Mouse (Mus musculus): ENCODE measurements around the gene Rev3l. TPM values are rescaled to one million over a fixed set of nuclear protein-coding genes. Genes with fewer than 3 reads are reported as not detected.
A peak's percentile ranks its signal among the peaks of the same experiment; 100 is the strongest.

The Rev3l gene
- 10 to 100 TPM; 20.9 to 23.8 TPM for total RNA-seq (2021)
- long read RNA-seq, experiment 1, partial matches to known transcripts: 1 of 1 reads
- long read RNA-seq, experiment 1, other reads (novel, unspliced or antisense): 0 of 1 reads
- long read RNA-seq, experiment 2, partial matches to known transcripts: 1 of 1 reads
- long read RNA-seq, experiment 2, other reads (novel, unspliced or antisense): 0 of 1 reads

DNA sequence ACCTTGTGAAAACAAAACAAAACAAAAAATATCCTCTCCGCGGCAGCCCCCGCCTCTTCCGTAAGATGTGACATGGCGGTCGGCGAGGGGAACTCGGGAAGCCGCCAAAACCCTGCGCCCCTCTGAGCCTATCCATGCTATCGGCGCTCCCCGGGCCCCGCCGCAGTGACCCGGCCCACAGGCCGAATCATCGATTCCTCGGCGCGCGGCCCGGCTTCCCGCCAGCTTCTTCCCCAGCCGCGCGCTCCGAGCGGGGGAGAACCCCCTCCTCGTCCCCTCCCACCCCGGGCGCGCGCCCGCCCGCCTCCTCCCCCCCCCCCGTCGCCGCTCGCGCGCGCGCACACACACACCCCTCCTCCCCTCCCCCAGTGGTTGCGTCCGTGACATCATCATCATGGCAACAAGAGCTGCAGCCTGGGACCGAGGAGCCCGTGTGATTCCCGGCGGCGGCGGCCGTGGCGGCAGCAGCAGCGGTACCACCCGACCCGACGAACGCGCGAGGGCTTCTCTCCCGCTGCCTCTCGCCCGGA, at the start of gene Rev3l:
Gene Rev3l, plus strand, starts transcription at position 383 of the 530 bp plus-strand sequence.
- DNase-seq: peak; percentile 93 to 94
- intact Hi-C loops (cut with DNase I): loop anchor here (5.0 kb wide), 3 partner anchors 120 to 560 kb away; partner anchors contain the start of gene Traf3ip2

DNA sequence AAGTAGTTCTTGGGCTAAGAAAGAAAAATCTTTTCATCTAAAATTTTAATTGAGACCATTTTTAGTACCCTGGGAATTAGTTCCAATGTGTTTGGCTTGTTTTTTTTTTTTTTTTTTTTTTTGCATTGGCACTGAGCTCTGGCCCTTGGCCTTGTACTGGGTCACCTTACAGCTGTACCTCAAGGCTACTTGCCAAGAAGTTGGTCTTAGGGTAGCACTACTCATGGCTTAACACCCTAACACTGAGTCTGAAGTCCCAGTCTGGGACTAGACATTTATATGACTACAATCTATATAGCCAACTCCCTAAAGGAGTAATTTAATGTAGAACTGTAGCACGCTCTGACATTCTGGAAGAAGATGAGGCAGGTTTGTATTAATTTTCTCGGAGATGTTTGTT, 49.4 kb upstream of the Rev3l start:
- no peak for DNase-seq

GRCm38 (mm10) chr10:39683481-39683880, 48.4 kb upstream of the Rev3l start:
- no peak for DNase-seq
- intact Hi-C loops (cut with DNase I): no loop called here

More for the DNA sequence above, 49.4 kb upstream of the Rev3l start:
- intact Hi-C loops (cut with DNase I): no loop called here

DNA sequence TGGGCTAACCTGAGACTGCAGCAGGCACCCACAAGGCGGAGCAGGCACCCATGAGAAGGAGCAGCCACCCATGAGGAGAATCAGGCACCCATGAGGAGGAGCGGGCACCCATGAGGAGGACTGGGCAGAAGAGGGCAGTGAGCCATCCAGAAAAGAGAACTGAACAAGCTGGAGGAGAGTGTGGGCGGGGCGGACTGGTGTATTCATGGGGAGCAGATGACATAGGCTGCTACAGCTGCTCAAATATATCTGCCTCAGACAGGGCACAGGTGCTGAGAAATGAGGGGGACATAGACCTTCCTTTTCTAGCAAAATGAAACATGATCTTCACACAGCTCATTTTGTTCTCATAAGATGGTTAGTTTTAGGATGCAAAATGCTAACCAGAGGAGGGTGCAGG, 45.1 kb upstream of the Rev3l start:
- intact Hi-C loops (cut with DNase I): no loop called here
- no peak for DNase-seq

- DNase-seq: no peak
- intact Hi-C loops (cut with DNase I): no loop called here
Measured at GRCm38 (mm10) chr10:39687851-39688250, 44.1 kb upstream of the Rev3l start.

DNA sequence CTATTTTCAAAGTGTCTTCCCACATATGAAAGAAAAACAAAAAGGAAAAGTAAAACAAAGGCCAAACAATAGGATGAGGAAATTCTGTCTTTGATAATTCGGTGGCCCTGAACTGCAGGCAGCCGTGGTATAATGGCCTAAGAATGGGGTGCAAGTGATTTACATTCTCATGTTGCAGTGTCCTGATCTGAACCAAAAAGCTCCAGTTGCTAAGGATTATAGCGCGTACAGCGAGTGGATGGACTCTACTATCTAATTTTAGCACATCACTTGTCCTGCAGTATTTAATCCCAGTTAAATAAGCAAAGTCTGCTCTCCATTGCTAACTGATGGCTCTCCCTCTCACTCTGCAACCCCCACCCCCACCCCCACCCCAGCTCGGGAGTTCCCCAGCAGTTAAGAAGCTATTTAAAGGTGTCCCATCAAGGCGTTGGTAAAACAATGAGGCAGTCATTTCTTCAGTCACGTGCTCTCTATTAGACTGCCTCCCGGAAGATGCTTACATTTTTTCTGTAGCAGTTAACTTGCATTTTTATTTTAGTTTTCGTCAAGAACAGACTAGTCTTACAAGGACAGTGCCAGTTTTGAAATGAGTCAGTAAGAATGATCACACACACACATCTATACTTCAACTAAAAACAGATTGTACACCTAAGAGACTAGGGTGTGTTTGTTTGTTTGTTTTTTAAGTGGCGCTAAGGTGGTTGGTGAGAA, 40.4 kb upstream of the Rev3l start:
- intact Hi-C loops (cut with DNase I): no loop called here
- no peak for DNase-seq

DNA sequence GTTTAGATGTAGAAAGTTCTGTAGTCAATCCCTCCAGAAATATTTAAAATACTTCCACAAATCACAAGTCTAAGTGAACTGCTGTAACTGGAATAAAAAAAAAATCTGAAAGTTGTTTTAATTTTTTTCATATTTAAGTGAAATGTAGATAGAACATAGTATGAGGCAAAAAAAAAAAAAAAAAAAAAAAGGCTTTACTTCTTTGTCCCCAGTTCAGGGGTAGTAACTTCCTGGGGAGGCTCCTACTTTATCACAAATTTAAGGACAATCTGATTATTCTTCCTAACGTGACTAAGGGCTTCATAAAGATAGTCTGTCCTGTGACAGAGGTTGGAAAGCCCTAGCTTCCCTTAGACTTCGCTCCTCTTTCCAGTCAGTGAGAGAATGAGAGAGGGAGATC, 39.8 kb upstream of the Rev3l start:
- intact Hi-C loops (cut with DNase I): no loop called here

GRCm38 (mm10) chr10:39707717-39708510, 24.0 kb upstream of the Rev3l start:
- intact Hi-C loops (cut with DNase I): no loop called here
- no peak for DNase-seq

More for the DNA sequence above, 39.8 kb upstream of the Rev3l start:
- no peak for DNase-seq

DNA sequence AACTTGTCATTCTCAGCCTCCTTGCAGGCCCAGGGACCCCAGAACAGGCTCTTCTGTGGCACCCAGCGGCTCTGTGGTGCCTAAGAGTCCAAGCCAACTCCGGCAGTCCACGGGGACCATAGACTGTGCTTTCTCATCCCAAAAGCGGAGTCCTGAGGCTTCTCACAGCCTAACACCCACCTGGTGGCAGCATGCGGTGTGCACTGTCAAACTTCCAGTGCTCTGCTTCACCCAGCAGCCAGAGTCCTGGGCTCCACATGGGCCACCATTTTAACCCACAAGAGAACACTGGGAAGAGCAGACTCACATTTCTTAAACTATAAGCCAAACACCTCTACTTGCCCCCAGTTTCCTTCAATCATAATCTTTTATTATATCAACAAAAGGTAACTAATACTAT, 15.0 kb upstream of the Rev3l start:
- intact Hi-C loops (cut with DNase I): no loop called here
- no peak for DNase-seq

GRCm38 (mm10) chr10:39730976-39731735, 762 bp upstream of the Rev3l start:
- DNase-seq: peak; percentile 95 to 96
- intact Hi-C loops (cut with DNase I): loop anchor here (5.0 kb wide), 3 partner anchors 119 to 559 kb away; partner anchors contain the start of gene Traf3ip2

DNA sequence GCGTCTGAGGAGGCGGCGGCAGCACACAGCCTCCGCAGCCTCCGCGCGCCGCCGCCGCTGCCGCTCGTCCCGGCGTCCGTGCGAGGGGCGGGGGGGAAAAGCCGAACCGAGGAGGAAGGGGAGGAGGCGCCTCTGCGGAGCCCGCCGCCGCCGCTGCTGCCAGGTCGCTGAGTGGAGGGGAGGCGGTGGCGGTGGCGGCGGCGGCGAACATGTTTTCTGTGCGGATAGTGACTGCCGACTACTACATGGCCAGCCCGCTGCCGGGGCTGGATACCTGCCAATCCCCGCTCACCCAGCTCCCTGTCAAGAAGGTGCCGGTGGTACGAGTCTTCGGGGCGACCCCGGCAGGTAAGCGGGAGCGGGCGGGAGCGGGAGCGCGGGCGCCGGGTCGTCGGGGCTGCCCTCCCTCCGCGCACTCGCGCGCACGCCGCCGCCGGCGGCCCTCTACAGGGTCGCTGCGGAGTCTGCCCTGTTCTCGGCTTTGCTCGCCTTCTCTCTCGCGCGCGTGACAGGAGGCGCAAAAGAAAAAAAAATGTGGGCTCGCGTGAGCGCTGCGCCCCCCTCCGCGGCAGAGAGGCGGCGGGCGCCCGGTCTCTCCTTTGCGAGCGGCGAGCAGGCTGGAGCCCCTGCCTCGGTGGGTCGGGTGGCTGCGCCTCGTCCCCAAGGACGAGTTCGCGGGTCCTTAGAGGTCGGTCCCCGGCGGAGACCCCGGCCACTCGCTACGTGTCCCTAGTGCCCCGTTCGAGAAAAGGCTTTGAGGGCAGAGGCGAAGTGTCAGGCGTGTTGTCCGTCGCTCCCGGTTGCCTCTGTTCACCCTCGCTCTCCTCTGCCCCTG, 565 bp downstream of the Rev3l start:
- peak; percentile 78 to 83 for DNase-seq
- intact Hi-C loops (cut with DNase I): loop anchor here (5.0 kb wide), 3 partner anchors 120 to 560 kb away; partner anchors contain the start of gene Traf3ip2

DNA sequence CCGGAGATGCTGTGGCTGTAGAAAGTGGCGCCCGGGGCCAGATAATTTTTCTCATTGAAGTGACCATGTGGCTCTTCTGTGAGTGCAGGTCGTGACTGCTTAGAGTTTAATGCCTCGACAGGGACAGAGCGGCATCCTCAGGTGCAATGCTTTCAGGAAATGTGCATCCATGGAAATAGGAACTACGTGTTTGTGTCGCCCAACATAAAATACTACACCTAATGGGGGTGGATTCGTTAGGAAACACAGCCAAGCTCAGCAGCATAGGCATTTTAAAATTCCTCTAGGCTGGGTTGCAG, 1.1 kb downstream of the Rev3l start:
- no peak for DNase-seq
- intact Hi-C loops (cut with DNase I): loop anchor here (5.0 kb wide), 3 partner anchors 121 to 561 kb away; partner anchors contain the start of gene Traf3ip2

DNA sequence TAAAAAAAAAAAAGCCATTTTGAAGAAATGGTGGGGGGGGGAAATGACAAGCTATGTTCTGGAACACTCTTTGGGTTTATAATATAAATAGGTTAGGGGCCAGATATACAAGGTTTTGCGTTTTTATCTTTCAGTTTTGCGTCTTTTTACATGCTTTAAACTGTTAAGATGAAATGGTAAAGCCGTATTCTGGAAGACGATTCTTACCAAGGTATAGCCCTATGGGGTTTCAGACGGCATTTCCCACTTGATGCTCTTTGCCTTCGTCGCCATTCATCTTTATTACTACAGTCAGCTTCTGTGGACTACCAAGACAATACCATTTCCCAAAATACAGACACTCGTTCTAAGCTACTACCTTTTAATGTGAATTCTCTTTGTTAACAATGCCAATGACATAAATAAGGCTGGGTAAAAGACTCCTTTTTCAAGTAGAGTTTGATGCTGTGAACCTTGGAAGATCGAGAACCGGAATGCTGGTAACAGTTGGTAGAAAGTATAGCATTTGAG, 1.6 kb downstream of the Rev3l start:
- no peak for DNase-seq
- intact Hi-C loops (cut with DNase I): loop anchor here (5.0 kb wide), 3 partner anchors 121 to 561 kb away; partner anchors contain the start of gene Traf3ip2

- intact Hi-C loops (cut with DNase I): no loop called here
- DNase-seq: no peak
Measured at GRCm38 (mm10) chr10:39736187-39736586, 4.3 kb downstream of the Rev3l start.

DNA sequence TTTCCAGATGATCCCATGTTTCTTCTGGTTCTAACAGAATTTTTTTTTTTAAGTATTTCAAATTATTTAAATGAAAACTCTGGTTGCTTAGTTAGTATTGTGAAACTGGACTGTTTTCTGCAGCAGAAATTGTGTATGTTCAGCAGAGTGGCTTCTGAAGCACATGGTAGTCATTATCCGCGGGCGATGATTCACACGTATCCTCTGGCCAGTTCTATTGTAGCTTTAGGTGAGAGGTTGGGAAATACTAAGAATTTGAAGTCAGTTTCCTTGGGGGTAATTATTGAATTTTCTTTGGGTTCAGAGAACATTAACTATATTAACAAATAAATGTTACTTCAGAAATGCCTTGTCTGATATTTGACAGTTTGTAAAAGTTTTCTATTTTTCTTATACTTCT, 10.1 kb downstream of the Rev3l start:
- intact Hi-C loops (cut with DNase I): no loop called here

GRCm38 (mm10) chr10:39764752-39765151, 32.8 kb downstream of the Rev3l start:
- intact Hi-C loops (cut with DNase I): no loop called here
- no peak for DNase-seq

More for the DNA sequence above, 10.1 kb downstream of the Rev3l start:
- no peak for DNase-seq

GRCm38 (mm10) chr10:39766702-39767101, 34.8 kb downstream of the Rev3l start:
- DNase-seq: no peak
- intact Hi-C loops (cut with DNase I): no loop called here

DNA sequence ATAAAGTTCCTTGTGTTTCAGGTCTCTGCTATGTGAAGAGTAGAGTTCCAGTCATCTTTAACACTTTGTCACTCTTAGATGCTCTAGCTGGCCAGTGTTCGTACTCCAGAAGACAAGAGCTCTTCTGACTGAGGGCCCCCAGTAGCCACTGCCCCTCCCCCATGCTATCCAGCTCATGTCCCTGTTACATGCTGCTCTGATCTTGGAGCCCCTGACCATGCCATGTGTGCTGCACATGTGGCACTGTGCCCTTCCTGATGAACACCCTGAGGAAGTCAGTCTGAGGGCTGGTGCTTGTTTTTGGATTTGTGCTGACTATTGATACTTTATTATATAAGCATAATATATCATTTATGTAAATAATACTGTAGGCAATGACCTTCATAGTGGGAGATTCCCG, 40.3 kb downstream of the Rev3l start:
- intact Hi-C loops (cut with DNase I): no loop called here
- DNase-seq: no peak
